32 mouse cellular contexts compared by ENCODE assay signal in genomic region chr13:3926046-3926445, GRCm38 (mm10). TPM values are rescaled to one million over a fixed set of nuclear protein-coding genes. Genes with fewer than 3 reads are reported as not detected.
DNase-seq lines count a peak whose midpoint lies in the region; ATAC-seq and TF ChIP-seq lines count a peak whose summit lies in the region.
"Had no signal": no experiment of that assay in that cellular context is flagged by ENCODE, and none has a peak within 500 bp of the region (broad histone marks: within the 10 kb centered on the region; RNA-seq: fewer than 3 reads in every experiment).

No protein-coding gene starts in this region.

- no peaks in the 10 kb centered on the region for H3K9me3 ChIP-seq in liver, embryonic 12.5 days (replicated peaks)
- H3K9me3 ChIP-seq in liver, embryonic 11.5 days (ENCODE audit: control insufficient read depth, low read length), result no peaks in the 10 kb centered on the region
- no peaks in the 10 kb centered on the region for H3K9me3 ChIP-seq in intestine, embryonic 14.5 days (ENCODE audit: control insufficient read depth, low read length)
- no peaks in the 10 kb centered on the region for H3K9me3 ChIP-seq in intestine, postnatal 0 days (ENCODE audit: control insufficient read depth)
- H3K9me3 ChIP-seq: embryonic facial prominence, embryonic 12.5 days; embryonic facial prominence, embryonic 15.5 days; heart, embryonic 10.5 days; heart, embryonic 13.5 days had no signal

- H3K4me1 ChIP-seq in liver, embryonic 12.5 days, result no peaks in the 10 kb centered on the region
- H3K4me1 ChIP-seq in liver, embryonic 11.5 days (replicated peaks; ENCODE audit: control insufficient read depth, insufficient read depth, low read length), result no peaks in the 10 kb centered on the region
- H3K4me1 ChIP-seq in intestine, embryonic 14.5 days (replicated peaks; ENCODE audit: control insufficient read depth, insufficient read depth, low read length), result no peaks in the 10 kb centered on the region
- H3K4me1 ChIP-seq in intestine, postnatal 0 days (replicated peaks; ENCODE audit: control insufficient read depth, insufficient read depth, low read length), result 0 out of 2 replicates have a peak, but pooled peaks cover 4% of the 10 kb centered on the region
- H3K4me1 ChIP-seq: embryonic facial prominence, embryonic 12.5 days; embryonic facial prominence, embryonic 15.5 days; heart, embryonic 10.5 days; heart, embryonic 13.5 days had no signal

- intact Hi-C loops in gastrocnemius, postnatal 36 days (cut with DNase I), result no loop called here

- H3K4me3 ChIP-seq in liver, embryonic 12.5 days, result no peak overlapping the region
- H3K4me3 ChIP-seq in liver, embryonic 11.5 days (ENCODE audit: low read depth, low read length), result no peak overlapping the region
- no peak overlapping the region for H3K4me3 ChIP-seq in intestine, embryonic 14.5 days (ENCODE audit: low read depth, low read length)
- no peak overlapping the region for H3K4me3 ChIP-seq in intestine, postnatal 0 days (ENCODE audit: low read depth, low read length)
- H3K4me3 ChIP-seq: embryonic facial prominence, embryonic 12.5 days; embryonic facial prominence, embryonic 15.5 days; gastrocnemius, adult 2 months; heart, adult 2 months; heart, embryonic 10.5 days; heart, embryonic 13.5 days had no signal

- H3K9ac ChIP-seq in liver, embryonic 12.5 days, result no peak overlapping the region
- no peak overlapping the region for H3K9ac ChIP-seq in liver, embryonic 11.5 days (ENCODE audit: low read depth, low read length)
- no peak overlapping the region for H3K9ac ChIP-seq in intestine, embryonic 14.5 days (ENCODE audit: low read length)
- H3K9ac ChIP-seq in intestine, postnatal 0 days (ENCODE audit: low read depth, low read length), result no peak overlapping the region
- H3K9ac ChIP-seq: embryonic facial prominence, embryonic 12.5 days; embryonic facial prominence, embryonic 15.5 days; forebrain, postnatal 0 days; heart, embryonic 13.5 days; hindbrain, embryonic 14.5 days had no signal

- no peak overlapping the region for H3K27ac ChIP-seq in liver, embryonic 12.5 days
- no peak overlapping the region for H3K27ac ChIP-seq in liver, embryonic 11.5 days (ENCODE audit: low read depth, low read length)
- no peak overlapping the region for H3K27ac ChIP-seq in intestine, embryonic 14.5 days (ENCODE audit: low read depth)
- H3K27ac ChIP-seq in intestine, postnatal 0 days (ENCODE audit: low read depth, low read length), result peak overlapping the region; percentile 58; the same call in 1 of the 2 replicates
- H3K27ac ChIP-seq: embryonic facial prominence, embryonic 12.5 days; embryonic facial prominence, embryonic 15.5 days; gastrocnemius, adult 2 months; heart, adult 2 months; heart, embryonic 10.5 days; heart, embryonic 13.5 days; hindbrain, embryonic 14.5 days; hindbrain, postnatal 0 days had no signal

- H3K36me3 ChIP-seq in liver, embryonic 12.5 days, result no peaks in the 10 kb centered on the region
- H3K36me3 ChIP-seq in liver, embryonic 11.5 days (ENCODE audit: control insufficient read depth, insufficient read depth, low read length), result no peaks in the 10 kb centered on the region
- no peaks in the 10 kb centered on the region for H3K36me3 ChIP-seq in intestine, embryonic 14.5 days (ENCODE audit: control insufficient read depth, insufficient read depth, low read length)
- H3K36me3 ChIP-seq in intestine, postnatal 0 days (ENCODE audit: control insufficient read depth, insufficient read depth), result no peaks in the 10 kb centered on the region
- H3K36me3 ChIP-seq: embryonic facial prominence, embryonic 12.5 days; embryonic facial prominence, embryonic 15.5 days; heart, embryonic 10.5 days; heart, embryonic 13.5 days had no signal

- WGBS in liver, embryonic 12.5 days (ENCODE audit: insufficient replicate concordance), result 66% methylated on average over 6 of the region's 6 CpGs
- WGBS in liver, embryonic 11.5 days, result 87% methylated on average over 6 of the region's 6 CpGs
- 78% methylated on average over 6 of the region's 6 CpGs for WGBS in intestine, embryonic 14.5 days
- 47% methylated on average over 6 of the region's 6 CpGs for WGBS in intestine, postnatal 0 days

- no peaks in the 10 kb centered on the region for H3K27me3 ChIP-seq in liver, embryonic 12.5 days (replicated peaks)
- no peaks in the 10 kb centered on the region for H3K27me3 ChIP-seq in liver, embryonic 11.5 days (replicated peaks; ENCODE audit: control insufficient read depth, insufficient read depth, low read length)
- no peaks in the 10 kb centered on the region for H3K27me3 ChIP-seq in intestine, embryonic 14.5 days (replicated peaks; ENCODE audit: control insufficient read depth, insufficient read depth, low read length)
- no peaks in the 10 kb centered on the region for H3K27me3 ChIP-seq in intestine, postnatal 0 days (replicated peaks; ENCODE audit: control insufficient read depth, insufficient read depth, low read length)
- H3K27me3 ChIP-seq: embryonic facial prominence, embryonic 12.5 days; embryonic facial prominence, embryonic 15.5 days; heart, embryonic 13.5 days had no signal

- H3K4me2 ChIP-seq in liver, embryonic 12.5 days, result no peak overlapping the region
- H3K4me2 ChIP-seq in liver, embryonic 11.5 days, result no peak overlapping the region
- H3K4me2 ChIP-seq in intestine, embryonic 14.5 days (ENCODE audit: low read length), result no peak overlapping the region
- H3K4me2 ChIP-seq in intestine, postnatal 0 days (replicated peaks; ENCODE audit: low read depth), result peak overlapping the region; percentile 54
- H3K4me2 ChIP-seq: embryonic facial prominence, embryonic 12.5 days; embryonic facial prominence, embryonic 15.5 days; heart, embryonic 13.5 days; hindbrain, embryonic 14.5 days had no signal

- no peak for DNase-seq in liver, embryonic 11.5 days (ENCODE audit: low spot score)
- DNase-seq in intestine, embryonic 14.5 days (ENCODE audit: low spot score), result no peak
- no peak for DNase-seq in gastrocnemius, postnatal 36 days
- no peak for DNase-seq in ovary, adult 18-20 months (ENCODE audit: low spot score)
- DNase-seq: adrenal gland, adult 8-10 months; adrenal gland, postnatal 25 days; cerebellum, adult 11-12 months; cerebellum, adult 9-10 months; cerebellum, postnatal 14 days; forebrain, postnatal 0 days; gastrocnemius, adult 2 months; gastrocnemius, postnatal 14 days; heart, adult 2 months; heart, postnatal 14 days; heart, postnatal 4 days had no signal

- peak; percentile 58; the same call in 1 of the 2 replicates for ATAC-seq in liver, embryonic 12.5 days
- no peak; the same call in 1 of the 2 replicates for ATAC-seq in liver, embryonic 11.5 days (replicated peaks; ENCODE audit: low FRiP score)
- peak; percentile 58 for ATAC-seq in intestine, embryonic 14.5 days (replicated peaks; ENCODE audit: low FRiP score, low TSS enrichment, low read depth)
- ATAC-seq in intestine, postnatal 0 days, result peak; percentile 86
- ATAC-seq: activated CD4-positive, CD25-positive, alpha-beta regulatory T cell, adult 4 months; forebrain, embryonic 14.5 days; forebrain, postnatal 0 days; hindbrain, postnatal 0 days had no signal

- TF ChIP-seq CTCF in intestine, postnatal 0 days (IDR thresholded peaks at IDR 0.05; ENCODE audit: low read depth), result no peak

RNA-seq across cellular contexts. Expression of gene Tubal3, which starts 8.0 kb away (rescaled TPM):
- polyA plus RNA-seq in liver, embryonic 12.5 days (2016; fragmentation: Nextera tagmentation; extraction: Ambion mirVana), result not detected in 2 replicates
- not detected in 2 replicates for polyA plus RNA-seq in liver, embryonic 11.5 days (2014; fragmentation: Nextera tagmentation; extraction: Ambion mirVana)
- 6.7 and 9.2 TPM in 2 replicates for polyA plus RNA-seq in intestine, embryonic 14.5 days (2014; fragmentation: Nextera tagmentation; extraction: Ambion mirVana)
- polyA plus RNA-seq in intestine, postnatal 0 days (2015; fragmentation: Nextera tagmentation; extraction: Ambion mirVana), result 44.1 and 58.4 TPM in 2 replicates
- not detected for total RNA-seq in gastrocnemius, postnatal 36 days (2021)
- total RNA-seq: adrenal gland, adult 8-10 months; adrenal gland, postnatal 25 days; ES-E14; forebrain, postnatal 0 days; gastrocnemius, adult 2 months; gastrocnemius, postnatal 14 days; heart, adult 2 months; heart, postnatal 14 days; heart, postnatal 4 days; hindbrain, postnatal 0 days had no signal
- polyA plus RNA-seq: brain, embryonic 14.5 days; embryonic facial prominence, embryonic 12.5 days; embryonic facial prominence, embryonic 15.5 days; forebrain, embryonic 11.5 days; forebrain, embryonic 14.5 days; frontal cortex, adult 2 months; gonadal fat pad, adult 2 months; heart, adult 2 months; heart, embryonic 10.5 days; heart, embryonic 13.5 days; hindbrain, embryonic 11.5 days; hindbrain, embryonic 14.5 days; hindbrain, postnatal 0 days had no signal

RNA-seq across cellular contexts. Expression of gene Net1, which starts 8.0 kb away (rescaled TPM):
- 67.4 and 73.0 TPM in 2 replicates for polyA plus RNA-seq in liver, embryonic 12.5 days (2016; fragmentation: Nextera tagmentation; extraction: Ambion mirVana)
- 95.0 and 103 TPM in 2 replicates for polyA plus RNA-seq in liver, embryonic 11.5 days (2014; fragmentation: Nextera tagmentation; extraction: Ambion mirVana)
- 83.5 and 86.4 TPM in 2 replicates for polyA plus RNA-seq in intestine, embryonic 14.5 days (2014; fragmentation: Nextera tagmentation; extraction: Ambion mirVana)
- polyA plus RNA-seq in intestine, postnatal 0 days (2015; fragmentation: Nextera tagmentation; extraction: Ambion mirVana), result 106 and 109 TPM in 2 replicates
- 10 to 100 TPM; 33.7 to 42.7 TPM for total RNA-seq in gastrocnemius, postnatal 36 days (2021)

RNA-seq across cellular contexts. Expression of gene Ucn3, which starts 19.1 kb away (rescaled TPM):
- not detected in 2 replicates for polyA plus RNA-seq in liver, embryonic 12.5 days (2016; fragmentation: Nextera tagmentation; extraction: Ambion mirVana)
- polyA plus RNA-seq in liver, embryonic 11.5 days (2014; fragmentation: Nextera tagmentation; extraction: Ambion mirVana), result not detected in 2 replicates
- polyA plus RNA-seq in intestine, embryonic 14.5 days (2014; fragmentation: Nextera tagmentation; extraction: Ambion mirVana), result 0.12 TPM in 1 of 2 replicates, not detected in the other
- polyA plus RNA-seq in intestine, postnatal 0 days (2015; fragmentation: Nextera tagmentation; extraction: Ambion mirVana), result 0.43 and 0.51 TPM in 2 replicates
- total RNA-seq in gastrocnemius, postnatal 36 days (2021), result not detected
- total RNA-seq: adrenal gland, adult 8-10 months; adrenal gland, postnatal 25 days; ES-E14; gastrocnemius, adult 2 months; gastrocnemius, postnatal 14 days; heart, adult 2 months; heart, postnatal 14 days; heart, postnatal 4 days; hindbrain, postnatal 0 days had no signal
- polyA plus RNA-seq: activated CD4-positive, CD25-positive, alpha-beta regulatory T cell, adult 4 months; embryonic facial prominence, embryonic 12.5 days; embryonic facial prominence, embryonic 15.5 days; forebrain, embryonic 11.5 days; forebrain, embryonic 14.5 days; frontal cortex, adult 2 months; gonadal fat pad, adult 2 months; heart, adult 2 months; heart, embryonic 10.5 days; heart, embryonic 13.5 days; heart, embryonic 16.5 days; hindbrain, embryonic 11.5 days had no signal
